ENCODE assay signal across 11 mouse cellular contexts in genomic region chr19:8952241-8952640, GRCm38 (mm10). TPM values are rescaled to one million over a fixed set of nuclear protein-coding genes. Genes with fewer than 3 reads are reported as not detected.
A peak's percentile ranks its signal among the peaks of the same experiment; 100 is the strongest.
DNase-seq lines count a peak whose midpoint lies in the region; ATAC-seq lines count a peak whose summit lies in the region.
"Had no signal": no experiment of that assay in that cellular context is flagged by ENCODE, and none has a peak within 500 bp of the region (broad histone marks: within the 10 kb centered on the region; RNA-seq: fewer than 3 reads in every experiment).

No protein-coding gene starts in this region.

- peaks cover 33% of the 10 kb centered on the region for H3K4me1 ChIP-seq in embryonic facial prominence, embryonic 15.5 days
- H3K4me1 ChIP-seq in hindbrain, embryonic 15.5 days (replicated peaks) = peaks cover 29% of the 10 kb centered on the region
- peaks cover 38% of the 10 kb centered on the region for H3K4me1 ChIP-seq in midbrain, embryonic 13.5 days (replicated peaks)

- 0 out of 2 replicates have a peak overlapping the region, but pooled peaks have one; percentile 21 for H3K9ac ChIP-seq in embryonic facial prominence, embryonic 15.5 days
- peak overlapping the region; percentile 42; the same call in 1 of the 2 replicates for H3K9ac ChIP-seq in hindbrain, embryonic 15.5 days
- H3K9ac ChIP-seq in midbrain, embryonic 13.5 days (replicated peaks) = peak overlapping the region; percentile 70

- 91% methylated on average over 9 of the region's 9 CpGs for WGBS in embryonic facial prominence, embryonic 15.5 days
- 78% methylated on average over 9 of the region's 9 CpGs for WGBS in hindbrain, embryonic 15.5 days
- 76% methylated on average over 9 of the region's 9 CpGs for WGBS in midbrain, embryonic 13.5 days

- peaks cover 64% of the 10 kb centered on the region for H3K36me3 ChIP-seq in embryonic facial prominence, embryonic 15.5 days
- H3K36me3 ChIP-seq in hindbrain, embryonic 15.5 days = peaks cover 55% of the 10 kb centered on the region
- peaks cover 73% of the 10 kb centered on the region for H3K36me3 ChIP-seq in midbrain, embryonic 13.5 days

- no peak overlapping the region for H3K4me2 ChIP-seq in embryonic facial prominence, embryonic 15.5 days (replicated peaks)
- H3K4me2 ChIP-seq in hindbrain, embryonic 15.5 days = no peak overlapping the region
- H3K4me2 ChIP-seq in midbrain, embryonic 13.5 days (replicated peaks) = peak overlapping the region; percentile 89; the same call in 1 of the 2 replicates

- peak overlapping the region; percentile 84; the same call in 1 of the 2 replicates for H3K27ac ChIP-seq in embryonic facial prominence, embryonic 15.5 days (replicated peaks)
- peak overlapping the region; percentile 89 for H3K27ac ChIP-seq in hindbrain, embryonic 15.5 days (replicated peaks)
- H3K27ac ChIP-seq in midbrain, embryonic 13.5 days = peak overlapping the region; percentile 95

- no peak overlapping the region for H3K4me3 ChIP-seq in embryonic facial prominence, embryonic 15.5 days (replicated peaks)
- H3K4me3 ChIP-seq in hindbrain, embryonic 15.5 days = no peak overlapping the region
- H3K4me3 ChIP-seq in midbrain, embryonic 13.5 days (replicated peaks) = peak overlapping the region; percentile 77; the same call in 1 of the 2 replicates

- no peak for ATAC-seq in embryonic facial prominence, embryonic 15.5 days (ENCODE audit: insufficient number of reproducible peaks, low FRiP score, low TSS enrichment, low read depth)
- no peak for ATAC-seq in hindbrain, embryonic 15.5 days (ENCODE audit: low FRiP score, low read depth)
- no peak for ATAC-seq in midbrain, embryonic 13.5 days

- DNase-seq in layer of hippocampus, postnatal 10 days (ENCODE audit: low spot score in 2 of 2) = peak; percentile 48 to 53
- no peak for DNase-seq in layer of hippocampus, postnatal 25 days (ENCODE audit: extremely low spot score in 1 of 2, low spot score in 1 of 2)
- no peak for DNase-seq in gastrocnemius, postnatal 4 days (ENCODE audit: low spot score in 2 of 2)
- no peak for DNase-seq in urinary bladder, adult 2 months (ENCODE audit: low spot score)
- DNase-seq in spleen, adult 18-20 months = no peak
- DNase-seq: cerebellum, postnatal 25 days; kidney, adult 11 months; lung, embryonic 14.5 days had no signal

- H3K27me3 ChIP-seq in embryonic facial prominence, embryonic 15.5 days = no peaks in the 10 kb centered on the region
- H3K27me3 ChIP-seq in hindbrain, embryonic 15.5 days = no peaks in the 10 kb centered on the region
- no peaks in the 10 kb centered on the region for H3K27me3 ChIP-seq in midbrain, embryonic 13.5 days

- H3K9me3 ChIP-seq in embryonic facial prominence, embryonic 15.5 days (replicated peaks) = no peaks in the 10 kb centered on the region
- H3K9me3 ChIP-seq in hindbrain, embryonic 15.5 days = no peaks in the 10 kb centered on the region
- no peaks in the 10 kb centered on the region for H3K9me3 ChIP-seq in midbrain, embryonic 13.5 days

RNA-seq across cellular contexts. Expression of gene Tut1, which starts 1.4 kb away (rescaled TPM):
- total RNA-seq in layer of hippocampus, postnatal 10 days (2021) = 10 to 100 TPM; 15.6 to 16.2 TPM
- total RNA-seq in layer of hippocampus, postnatal 25 days (2021) = 10 to 100 TPM; 19.4 to 20.1 TPM
- polyA plus RNA-seq in embryonic facial prominence, embryonic 15.5 days (2015; fragmentation: Nextera tagmentation; extraction: Ambion mirVana) = 31.0 and 32.8 TPM in 2 replicates
- 24.9 and 25.4 TPM in 2 replicates for polyA plus RNA-seq in hindbrain, embryonic 15.5 days (2015; fragmentation: Nextera tagmentation; extraction: Ambion mirVana)
- polyA plus RNA-seq in midbrain, embryonic 13.5 days (2015; fragmentation: Nextera tagmentation; extraction: Ambion mirVana) = 32.4 and 32.6 TPM in 2 replicates
- 10 to 100 TPM; 12.7 to 14.9 TPM for total RNA-seq in gastrocnemius, postnatal 4 days (2021)
- polyA plus RNA-seq in urinary bladder, adult 2 months (2012; rRNA removed) = 21.8 and 24.1 TPM in 2 replicates

RNA-seq across cellular contexts. Expression of gene Mta2, which starts 10.6 kb away (rescaled TPM):
- total RNA-seq in layer of hippocampus, postnatal 10 days (2021) = 10 to 100 TPM; 60.6 to 67.9 TPM
- 10 to 100 TPM; 51.2 to 58.4 TPM for total RNA-seq in layer of hippocampus, postnatal 25 days (2021)
- 155 and 156 TPM in 2 replicates for polyA plus RNA-seq in embryonic facial prominence, embryonic 15.5 days (2015; fragmentation: Nextera tagmentation; extraction: Ambion mirVana)
- 103 and 109 TPM in 2 replicates for polyA plus RNA-seq in hindbrain, embryonic 15.5 days (2015; fragmentation: Nextera tagmentation; extraction: Ambion mirVana)
- 149 and 153 TPM in 2 replicates for polyA plus RNA-seq in midbrain, embryonic 13.5 days (2015; fragmentation: Nextera tagmentation; extraction: Ambion mirVana)
- 10 to 100 TPM; 61.1 to 69.8 TPM for total RNA-seq in gastrocnemius, postnatal 4 days (2021)
- 29.9 and 47.6 TPM in 2 replicates for polyA plus RNA-seq in urinary bladder, adult 2 months (2012; rRNA removed)

RNA-seq across cellular contexts. Expression of gene Eef1g, which starts 14.6 kb away (rescaled TPM):
- total RNA-seq in layer of hippocampus, postnatal 10 days (2021) = 100 to 1,000 TPM; 283 to 287 TPM
- total RNA-seq in layer of hippocampus, postnatal 25 days (2021) = 100 to 1,000 TPM; 215 to 256 TPM
- polyA plus RNA-seq in embryonic facial prominence, embryonic 15.5 days (2015; fragmentation: Nextera tagmentation; extraction: Ambion mirVana) = 443 and 458 TPM in 2 replicates
- polyA plus RNA-seq in hindbrain, embryonic 15.5 days (2015; fragmentation: Nextera tagmentation; extraction: Ambion mirVana) = 289 TPM in 2 replicates
- polyA plus RNA-seq in midbrain, embryonic 13.5 days (2015; fragmentation: Nextera tagmentation; extraction: Ambion mirVana) = 334 and 335 TPM in 2 replicates
- total RNA-seq in gastrocnemius, postnatal 4 days (2021) = 100 to 1,000 TPM; 704 to 748 TPM
- polyA plus RNA-seq in urinary bladder, adult 2 months (2012; rRNA removed) = 398 and 489 TPM in 2 replicates

RNA-seq across cellular contexts. Expression of gene Eml3, which starts 22.9 kb away (rescaled TPM):
- 10 to 100 TPM; 11.0 to 11.9 TPM for total RNA-seq in layer of hippocampus, postnatal 10 days (2021)
- total RNA-seq in layer of hippocampus, postnatal 25 days (2021) = 10 to 100 TPM in 1 of 2 experiments, 1 to 10 TPM in 1; 9.1 to 11.1 TPM
- 41.3 and 43.1 TPM in 2 replicates for polyA plus RNA-seq in embryonic facial prominence, embryonic 15.5 days (2015; fragmentation: Nextera tagmentation; extraction: Ambion mirVana)
- polyA plus RNA-seq in hindbrain, embryonic 15.5 days (2015; fragmentation: Nextera tagmentation; extraction: Ambion mirVana) = 9.9 and 12.8 TPM in 2 replicates
- polyA plus RNA-seq in midbrain, embryonic 13.5 days (2015; fragmentation: Nextera tagmentation; extraction: Ambion mirVana) = 8.7 and 9.2 TPM in 2 replicates
- total RNA-seq in gastrocnemius, postnatal 4 days (2021) = 10 to 100 TPM; 24.3 to 26.7 TPM
- 40.5 and 45.3 TPM in 2 replicates for polyA plus RNA-seq in urinary bladder, adult 2 months (2012; rRNA removed)

RNA-seq across cellular contexts. Expression of gene Rom1, which starts 23.1 kb away (rescaled TPM):
- total RNA-seq in layer of hippocampus, postnatal 10 days (2021) = 1 to 10 TPM; 2.3 to 2.4 TPM
- 1 to 10 TPM; 4.8 to 6.4 TPM for total RNA-seq in layer of hippocampus, postnatal 25 days (2021)
- polyA plus RNA-seq in embryonic facial prominence, embryonic 15.5 days (2015; fragmentation: Nextera tagmentation; extraction: Ambion mirVana) = 4.2 and 4.5 TPM in 2 replicates
- polyA plus RNA-seq in hindbrain, embryonic 15.5 days (2015; fragmentation: Nextera tagmentation; extraction: Ambion mirVana) = 2.7 and 3.1 TPM in 2 replicates
- 1.9 and 2.4 TPM in 2 replicates for polyA plus RNA-seq in midbrain, embryonic 13.5 days (2015; fragmentation: Nextera tagmentation; extraction: Ambion mirVana)
- total RNA-seq in gastrocnemius, postnatal 4 days (2021) = 1 to 10 TPM; 4.4 to 4.9 TPM
- polyA plus RNA-seq in urinary bladder, adult 2 months (2012; rRNA removed) = 9.4 and 12.3 TPM in 2 replicates

Comparison
In these comparisons a context has a peak if more than half of its experiments do, and no peak if none do; other contexts are left out.
1. DNase-seq: peak in layer of hippocampus, postnatal 10 days (2 of 2); none in layer of hippocampus, postnatal 25 days (0 of 2), gastrocnemius, postnatal 4 days (0 of 2), urinary bladder, adult 2 months (single experiment) and spleen, adult 18-20 months (0 of 2).
2. Peak in every context shown above with its lines, with median percentiles within 50 percentile points of each other: H3K27ac ChIP-seq and H3K9ac ChIP-seq.